Mouse (Mus musculus) kidney, embryonic 15.5 days (tissue): ENCODE measurements around the gene Tmem200b. TPM values are rescaled to one million over a fixed set of nuclear protein-coding genes. Genes with fewer than 3 reads are reported as not detected.

ENCODE experiments used
- ATAC-seq: fragments of 200-750 bp; cut with Nextera tagmentation; replicated peaks from 2 replicates; pipeline ENCODE4 v1.8.0; 2017; ENCODE audit warnings: moderate TSS enrichment; ENCODE audit not compliant: low FRiP score
- H3K27ac ChIP-seq: fragments of 300-500 bp; sonication (generic); 2 replicates; pipeline ENCODE4 v1.5.1; 2015; ENCODE audit warnings: mild to moderate bottlenecking, inconsistent platforms
- H3K27me3 ChIP-seq: fragments of 300-500 bp; sonication (generic); 2 replicates; pipeline ENCODE4 v1.6.1; 2015; ENCODE audit warnings: inconsistent platforms
- H3K36me3 ChIP-seq: fragments of 300-500 bp; sonication (generic); 2 replicates; pipeline ENCODE4 v1.6.1; 2015; ENCODE audit warnings: inconsistent platforms
- H3K4me1 ChIP-seq: fragments of 300-500 bp; sonication (generic); 2 replicates; pipeline ENCODE4 v1.6.1; 2015; ENCODE audit warnings: inconsistent platforms
- H3K4me2 ChIP-seq: fragments of 300-500 bp; sonication (generic); 2 replicates; pipeline ENCODE4 v1.6.1; 2015; ENCODE audit warnings: moderate library complexity, mild to moderate bottlenecking, inconsistent platforms
- H3K4me3 ChIP-seq: fragments of 300-500 bp; sonication (generic); replicated peaks from 2 replicates; pipeline ENCODE4 v1.5.1; 2015; ENCODE audit warnings: mild to moderate bottlenecking, inconsistent platforms
- H3K9ac ChIP-seq: fragments of 300-500 bp; sonication (generic); 2 replicates; pipeline ENCODE4 v1.6.1; 2015; ENCODE audit warnings: mild to moderate bottlenecking, inconsistent platforms
- H3K9me3 ChIP-seq: fragments of 300-500 bp; sonication (generic); replicated peaks from 2 replicates; pipeline ENCODE4 v1.6.1; 2016; ENCODE audit warnings: inconsistent platforms
- WGBS: fragments of 180-500 bp; shearing (Covaris S2); methylation state at CpG from one replicate; pipeline ENCODE4 v1.1.7; 2015; ENCODE audit warnings: mixed read lengths; 5-methylcytosine and 5-hydroxymethylcytosine counted together
- polyA plus RNA-seq: library from polyadenylated mRNA; unstranded; fragments of >200 nt; fragmentation: Nextera tagmentation; extraction: Ambion mirVana; gene quantifications from 2 replicates; pipeline ENCODE4 v1.2.1, GENCODE M21; 2015

Gene Tmem200b
- 1.1 and 1.3 TPM in 2 replicates for polyA plus RNA-seq

GRCm38 (mm10) chr4:131921461-131922346, at the start of gene Tmem200b:
Gene Tmem200b, plus strand, starts transcription at chr4:131921771.
- ATAC-seq: no peak
- Histone ChIP-seq H3K4me1 (peaks cover 89% of the 10 kb centered on the region), H3K27ac (peak within 1 kb of the TSS; percentile 86), H3K4me3 (peak within 1 kb of the TSS; percentile 69), H3K36me3 (peaks cover 19% of the 10 kb centered on the region), H3K4me2 (peak within 1 kb of the TSS; percentile 89), H3K9ac (peak within 1 kb of the TSS; percentile 60), H3K9me3 (no peaks in the 10 kb centered on the region), H3K27me3 (peaks cover 54% of the 10 kb centered on the region)
- 2% methylated on average over 97 of the region's 130 CpGs for WGBS

- peaks cover 37% of the 10 kb centered on the region for H3K4me1 ChIP-seq
- no peaks in the 10 kb centered on the region for H3K9me3 ChIP-seq
- H3K27me3 ChIP-seq: no peaks in the 10 kb centered on the region
- peaks cover 7% of the 10 kb centered on the region for H3K36me3 ChIP-seq
- peak overlapping the region; percentile 61 for H3K9ac ChIP-seq
- peak overlapping the region; percentile 98 for H3K4me3 ChIP-seq
- peak overlapping the region; percentile 99 for H3K27ac ChIP-seq
- peak; percentile 40 for ATAC-seq
- 8% methylated on average over 11 of the region's 11 CpGs for WGBS
- H3K4me2 ChIP-seq: peak overlapping the region; percentile 63
Measured at GRCm38 (mm10) chr4:131872672-131873292, 48.8 kb upstream of the Tmem200b start.

DNA sequence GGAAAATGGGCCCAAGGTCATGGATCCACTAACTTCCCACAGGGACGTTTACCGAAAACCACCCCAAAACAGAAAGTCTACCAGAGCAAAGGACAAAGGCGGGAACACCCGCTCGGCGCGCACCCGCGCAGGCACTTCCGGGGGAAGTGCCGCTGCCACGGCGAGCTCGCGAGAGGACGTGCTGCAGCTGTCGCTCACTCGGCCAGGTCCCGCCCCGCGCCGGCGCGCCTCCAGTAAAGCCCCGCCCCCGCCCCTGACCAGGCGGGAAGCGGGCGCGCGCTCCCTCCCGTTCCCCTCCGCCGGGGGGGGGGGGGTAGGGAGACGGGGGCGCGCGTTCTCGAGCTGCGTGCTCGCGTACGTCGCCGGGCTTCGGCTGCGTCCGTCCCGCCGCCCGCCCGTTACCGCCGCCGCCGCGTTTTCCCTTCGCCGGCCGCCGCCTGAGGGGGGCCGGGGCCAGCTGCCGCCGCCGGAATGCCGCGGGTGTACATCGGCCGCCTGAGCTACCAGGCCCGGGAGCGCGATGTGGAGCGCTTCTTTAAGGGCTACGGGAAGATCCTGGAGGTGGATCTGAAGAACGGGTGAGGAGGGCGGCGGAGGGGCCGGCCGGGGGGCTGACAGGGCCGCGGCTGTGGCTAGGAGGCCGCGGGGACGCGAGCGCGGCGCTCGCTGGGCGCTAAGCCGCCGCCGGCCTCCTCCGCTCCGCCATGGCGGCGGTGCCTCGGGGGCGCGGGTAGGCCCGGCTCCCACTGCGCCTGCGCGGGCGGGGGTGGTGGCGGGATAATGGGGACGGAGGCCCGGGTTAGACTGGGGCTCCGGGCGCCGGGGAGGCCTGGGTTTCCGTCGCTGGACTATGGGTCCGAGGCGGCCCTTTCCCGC, 48.0 kb upstream of the Tmem200b start, which contains the start of gene Srsf4:
Srsf4 (plus strand) TSS at position 325 of the 876 bp plus-strand sequence.
- under 1% methylated on average over 96 of the region's 116 CpGs for WGBS
- peak; percentile 96 for ATAC-seq

GRCm38 (mm10) chr4:131874169-131874536, 47.4 kb upstream of the Tmem200b start:
- WGBS: under 1% methylated on average over 20 of the region's 20 CpGs

More for the DNA sequence above, 48.0 kb upstream of the Tmem200b start, which contains the start of gene Srsf4:
- Histone ChIP-seq H3K9ac (peak within 1 kb of the TSS; percentile 100), H3K27me3 (no peaks in the 10 kb centered on the region), H3K4me3 (peak within 1 kb of the TSS; percentile 98), H3K27ac (peak within 1 kb of the TSS; percentile 99), H3K36me3 (no peaks in the 10 kb centered on the region), H3K4me2 (peak within 1 kb of the TSS; percentile 86), H3K9me3 (no peaks in the 10 kb centered on the region), H3K4me1 (peaks cover 44% of the 10 kb centered on the region)

GRCm38 (mm10) chr4:131874567-131874966, 47.0 kb upstream of the Tmem200b start:
- H3K9ac ChIP-seq: peak overlapping the region; percentile 100
- H3K36me3 ChIP-seq: no peaks in the 10 kb centered on the region
- peak overlapping the region; percentile 99 for H3K27ac ChIP-seq
- peaks cover 48% of the 10 kb centered on the region for H3K4me1 ChIP-seq
- peak overlapping the region; percentile 86 for H3K4me2 ChIP-seq
- H3K27me3 ChIP-seq: no peaks in the 10 kb centered on the region
- H3K4me3 ChIP-seq: peak overlapping the region; percentile 98
- WGBS: 2% methylated on average over 11 of the region's 11 CpGs
- ATAC-seq: no peak
- H3K9me3 ChIP-seq: no peaks in the 10 kb centered on the region

More at GRCm38 (mm10) chr4:131874169-131874536, 47.4 kb upstream of the Tmem200b start:
- H3K9ac ChIP-seq: peak overlapping the region; percentile 100
- peak overlapping the region; percentile 86 for H3K4me2 ChIP-seq
- H3K9me3 ChIP-seq: no peaks in the 10 kb centered on the region
- H3K4me1 ChIP-seq: peaks cover 45% of the 10 kb centered on the region
- ATAC-seq: no peak
- peak overlapping the region; percentile 99 for H3K27ac ChIP-seq
- H3K4me3 ChIP-seq: peak overlapping the region; percentile 98
- H3K27me3 ChIP-seq: no peaks in the 10 kb centered on the region
- H3K36me3 ChIP-seq: no peaks in the 10 kb centered on the region

DNA sequence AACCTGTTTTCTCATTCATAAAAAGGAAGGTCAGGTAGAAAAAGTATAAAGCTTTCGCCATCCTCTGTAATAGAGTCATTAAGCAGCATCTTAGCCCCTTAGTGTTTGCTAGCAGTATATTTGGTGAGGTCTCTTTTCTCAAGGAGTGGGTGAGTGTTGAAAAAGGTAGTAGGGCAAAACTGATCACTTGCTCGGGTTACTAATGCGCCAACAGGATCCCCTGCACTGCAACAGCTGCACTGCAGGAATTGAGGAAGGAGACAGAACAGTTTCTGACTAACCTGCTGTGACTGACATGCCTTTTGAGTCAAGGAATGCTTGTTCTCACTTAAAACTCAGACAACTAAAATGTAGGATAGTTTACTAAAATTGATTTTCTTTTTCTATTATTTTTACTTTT, 46.3 kb upstream of the Tmem200b start:
- no peak overlapping the region for H3K27ac ChIP-seq
- WGBS: 35% methylated on average over 3 of the region's 3 CpGs
- H3K4me3 ChIP-seq: peak overlapping the region; percentile 98
- no peak for ATAC-seq
- H3K9ac ChIP-seq: peak overlapping the region; percentile 100; the same call in 1 of the 2 replicates
- no peaks in the 10 kb centered on the region for H3K9me3 ChIP-seq
- no peaks in the 10 kb centered on the region for H3K36me3 ChIP-seq
- H3K4me2 ChIP-seq: peak overlapping the region; percentile 86
- H3K4me1 ChIP-seq: peaks cover 53% of the 10 kb centered on the region
- no peaks in the 10 kb centered on the region for H3K27me3 ChIP-seq

DNA sequence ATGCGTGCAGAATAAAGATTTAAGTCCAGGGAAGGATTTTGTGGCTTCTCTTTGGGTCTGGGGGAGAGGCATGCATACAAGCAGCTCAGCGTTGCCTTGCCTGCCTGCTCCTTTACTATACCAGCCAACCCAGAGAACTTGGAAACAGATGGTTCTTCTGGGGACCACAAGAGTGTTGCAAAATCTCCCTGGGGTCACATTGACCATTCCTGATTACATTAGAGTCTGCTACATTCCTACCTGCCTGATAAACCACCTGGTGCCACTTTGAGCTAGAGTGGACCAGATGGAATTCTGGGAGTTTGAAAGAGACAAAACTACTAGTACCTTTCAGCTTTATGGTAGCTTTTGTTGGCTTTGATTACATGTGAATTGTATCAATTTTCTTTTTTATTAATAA, 44.7 kb upstream of the Tmem200b start:
- Histone ChIP-seq H3K36me3 (no peaks in the 10 kb centered on the region), H3K4me3 (no peak overlapping the region), H3K27me3 (no peaks in the 10 kb centered on the region), H3K27ac (no peak overlapping the region), H3K4me1 (peaks cover 58% of the 10 kb centered on the region), H3K4me2 (0 out of 2 replicates have a peak overlapping the region, but pooled peaks have one; percentile 14), H3K9ac (no peak overlapping the region), H3K9me3 (no peaks in the 10 kb centered on the region)
- WGBS: 73% methylated on average over 2 of the region's 2 CpGs
- ATAC-seq: no peak

DNA sequence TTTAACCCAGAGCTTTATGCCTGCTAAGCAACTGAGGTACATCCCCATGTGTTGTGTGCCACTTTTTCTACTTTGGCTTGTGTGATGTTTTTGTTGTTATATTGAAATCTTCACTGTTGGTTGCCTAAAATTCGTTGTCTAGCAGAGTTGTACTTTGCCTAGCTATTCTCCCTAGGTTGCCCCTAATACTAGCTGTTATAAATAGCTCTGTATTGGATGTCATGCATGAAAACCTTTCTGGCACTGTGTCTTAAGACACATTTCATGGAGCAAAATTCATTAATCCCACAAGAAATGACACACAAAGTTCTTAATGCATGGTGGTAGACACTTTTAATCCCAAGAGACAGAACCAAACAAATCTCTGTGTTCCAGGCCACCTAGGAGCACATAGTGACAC, 41.9 kb upstream of the Tmem200b start:
- WGBS: 70% methylated on average over 1 of the region's 1 CpGs
- 0 out of 2 replicates have a peak, but pooled peaks cover 6% of the 10 kb centered on the region for H3K36me3 ChIP-seq
- H3K4me2 ChIP-seq: no peak overlapping the region
- no peaks in the 10 kb centered on the region for H3K27me3 ChIP-seq
- H3K4me3 ChIP-seq: no peak overlapping the region
- H3K9ac ChIP-seq: no peak overlapping the region
- no peak for ATAC-seq
- H3K27ac ChIP-seq: no peak overlapping the region
- H3K4me1 ChIP-seq: peaks cover 51% of the 10 kb centered on the region
- H3K9me3 ChIP-seq: no peaks in the 10 kb centered on the region

DNA sequence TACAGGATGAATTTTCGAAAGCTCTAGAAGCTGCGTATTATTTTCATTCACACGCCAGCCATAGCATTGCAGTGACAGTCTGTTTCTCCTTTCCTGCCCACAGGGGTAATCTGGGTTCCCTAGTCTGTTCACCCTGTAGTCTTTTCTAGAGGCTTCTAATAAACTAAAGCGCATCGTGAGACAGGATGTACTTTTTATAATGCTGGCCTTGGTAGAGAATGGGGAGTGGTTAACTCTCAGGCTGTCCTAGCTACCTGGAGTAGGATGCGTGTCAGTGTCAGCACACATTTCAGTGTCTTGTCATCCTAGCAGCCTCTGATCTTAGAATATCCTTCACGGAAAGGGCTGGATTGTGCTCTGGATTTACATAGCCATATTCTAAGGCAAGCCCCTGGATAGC, 40.3 kb upstream of the Tmem200b start:
- Histone ChIP-seq H3K36me3 (peaks cover 22% of the 10 kb centered on the region), H3K4me2 (no peak overlapping the region), H3K4me3 (no peak overlapping the region), H3K27me3 (no peaks in the 10 kb centered on the region), H3K9me3 (no peaks in the 10 kb centered on the region), H3K27ac (no peak overlapping the region), H3K9ac (no peak overlapping the region), H3K4me1 (peaks cover 38% of the 10 kb centered on the region)
- 86% methylated on average over 7 of the region's 7 CpGs for whole genome bisulfite sequencing
- ATAC-seq: no peak

DNA sequence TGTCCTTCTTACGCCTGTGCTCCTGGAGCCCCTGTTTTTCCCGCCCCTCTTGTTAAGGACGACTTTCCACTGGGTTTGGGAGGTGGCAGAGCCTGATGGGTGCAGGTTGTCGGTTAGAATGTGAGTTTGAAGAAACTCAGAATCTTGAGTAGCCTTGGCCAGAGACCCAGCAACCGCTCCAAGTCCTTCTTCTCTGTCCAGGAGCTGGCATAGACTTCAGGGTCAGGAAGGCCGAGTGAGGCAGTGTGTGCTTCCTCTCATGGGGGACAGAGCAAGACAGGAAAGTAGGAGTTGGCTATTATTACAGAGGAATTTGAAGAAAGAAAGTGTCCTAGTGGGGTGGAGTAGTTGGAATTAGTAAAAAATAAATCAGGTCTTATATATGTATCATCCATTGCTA, 38.0 kb upstream of the Tmem200b start:
- H3K9me3 ChIP-seq: no peaks in the 10 kb centered on the region
- no peak overlapping the region for H3K27ac ChIP-seq
- 70% methylated on average over 6 of the region's 6 CpGs for WGBS
- H3K36me3 ChIP-seq: peaks cover 40% of the 10 kb centered on the region
- no peaks in the 10 kb centered on the region for H3K27me3 ChIP-seq
- no peak overlapping the region for H3K4me2 ChIP-seq
- H3K4me1 ChIP-seq: peaks cover 20% of the 10 kb centered on the region
- H3K9ac ChIP-seq: no peak overlapping the region
- ATAC-seq: no peak
- no peak overlapping the region for H3K4me3 ChIP-seq

GRCm38 (mm10) chr4:131885376-131885775, 36.2 kb upstream of the Tmem200b start:
- WGBS: 73% methylated on average over 6 of the region's 6 CpGs
- ATAC-seq: no peak
- Histone ChIP-seq H3K4me3 (no peak overlapping the region), H3K9ac (no peak overlapping the region), H3K36me3 (peaks cover 44% of the 10 kb centered on the region), H3K27me3 (no peaks in the 10 kb centered on the region), H3K9me3 (no peaks in the 10 kb centered on the region), H3K4me2 (no peak overlapping the region), H3K27ac (no peak overlapping the region), H3K4me1 (peaks cover 11% of the 10 kb centered on the region; the same call in 1 of the 2 replicates)
